19 mouse cellular contexts compared by ENCODE assay signal in genomic region chr13:111323206-111323605, GRCm38 (mm10).
DNase-seq lines count a peak whose midpoint lies in the region; ATAC-seq and TF ChIP-seq lines count a peak whose summit lies in the region.
"Had no signal": no experiment of that assay in that cellular context is flagged by ENCODE, and none has a peak within 500 bp of the region (broad histone marks: within the 10 kb centered on the region; RNA-seq: fewer than 3 reads in every experiment).

No protein-coding gene starts in this region.

- H3K27me3 ChIP-seq in forebrain, embryonic 16.5 days (replicated peaks; ENCODE audit: control insufficient read depth, insufficient read depth, low read length) = no peaks in the 10 kb centered on the region
- H3K27me3 ChIP-seq in midbrain, postnatal 0 days (ENCODE audit: insufficient read depth, low read length) = no peaks in the 10 kb centered on the region
- H3K27me3 ChIP-seq: embryonic facial prominence, embryonic 13.5 days; limb, embryonic 12.5 days; liver, embryonic 12.5 days had no signal

- H3K27ac ChIP-seq in forebrain, embryonic 16.5 days (ENCODE audit: low read length) = no peak overlapping the region
- H3K27ac ChIP-seq in midbrain, postnatal 0 days (ENCODE audit: low read depth, low read length) = 0 out of 2 replicates have a peak overlapping the region, but pooled peaks have one; percentile 12
- H3K27ac ChIP-seq: embryonic facial prominence, embryonic 13.5 days; limb, embryonic 12.5 days; liver, embryonic 12.5 days had no signal

- no peak for TF ChIP-seq CTCF in midbrain, postnatal 0 days (IDR thresholded peaks at IDR 0.05)

- no peak overlapping the region for H3K4me2 ChIP-seq in forebrain, embryonic 16.5 days (ENCODE audit: low read length)
- no peak overlapping the region for H3K4me2 ChIP-seq in midbrain, postnatal 0 days (ENCODE audit: low read depth, low read length, poor library complexity, severe bottlenecking)
- H3K4me2 ChIP-seq: embryonic facial prominence, embryonic 13.5 days; heart, embryonic 11.5 days; limb, embryonic 12.5 days; liver, embryonic 12.5 days had no signal

- H3K9me3 ChIP-seq in forebrain, embryonic 16.5 days (ENCODE audit: control insufficient read depth, low read length) = no peaks in the 10 kb centered on the region
- no peaks in the 10 kb centered on the region for H3K9me3 ChIP-seq in midbrain, postnatal 0 days (ENCODE audit: low read length)
- H3K9me3 ChIP-seq: embryonic facial prominence, embryonic 13.5 days; limb, embryonic 12.5 days; liver, embryonic 12.5 days had no signal

- peaks cover 3% of the 10 kb centered on the region for H3K4me1 ChIP-seq in forebrain, embryonic 16.5 days (replicated peaks; ENCODE audit: control insufficient read depth, insufficient read depth, low read length)
- H3K4me1 ChIP-seq in midbrain, postnatal 0 days (ENCODE audit: insufficient read depth, low read length) = no peaks in the 10 kb centered on the region
- H3K4me1 ChIP-seq: limb, embryonic 12.5 days; liver, embryonic 12.5 days had no signal

- WGBS in forebrain, embryonic 16.5 days = 32% methylated on average over 8 of the region's 8 CpGs
- 42% methylated on average over 8 of the region's 8 CpGs for WGBS in midbrain, postnatal 0 days

- no peak for DNase-seq in frontal cortex, postnatal 36 days (ENCODE audit: low spot score in 2 of 2)
- peak; percentile 25 to 42 for DNase-seq in layer of hippocampus, postnatal 14 days (ENCODE audit: low spot score in 2 of 2)
- DNase-seq in layer of hippocampus, postnatal 36 days = no peak
- DNase-seq in midbrain, postnatal 0 days (ENCODE audit: low spot score) = no peak
- no peak for DNase-seq in c-Kit-positive CD71-positive TER-119-positive erythroid progenitor cells, embryonic 14.5 days (ENCODE audit: low spot score)
- DNase-seq: adrenal gland, adult 2 months; heart, postnatal 10 days; kidney, adult 8-10 months; kidney, postnatal 14 days; lung, adult 2 months; retina, postnatal 1 day; right cerebral cortex, postnatal 4 days had no signal

- ATAC-seq in frontal cortex, adult (ENCODE audit: low TSS enrichment) = 0 out of 2 replicates have a peak, but pooled peaks have one; percentile 47
- peak; percentile 78; the same call in 1 of the 2 replicates for ATAC-seq in forebrain, embryonic 16.5 days
- ATAC-seq in midbrain, postnatal 0 days (ENCODE audit: low FRiP score) = no peak
- ATAC-seq: liver, embryonic 12.5 days had no signal

- no peaks in the 10 kb centered on the region for H3K36me3 ChIP-seq in forebrain, embryonic 16.5 days (ENCODE audit: control insufficient read depth, insufficient read depth)
- no peaks in the 10 kb centered on the region for H3K36me3 ChIP-seq in midbrain, postnatal 0 days (ENCODE audit: insufficient read depth, low read length)
- H3K36me3 ChIP-seq: embryonic facial prominence, embryonic 13.5 days; limb, embryonic 12.5 days; liver, embryonic 12.5 days had no signal

- no peak overlapping the region for H3K9ac ChIP-seq in forebrain, embryonic 16.5 days (replicated peaks; ENCODE audit: low read depth, low read length)
- H3K9ac ChIP-seq in midbrain, postnatal 0 days (replicated peaks; ENCODE audit: low read length, poor library complexity, severe bottlenecking) = no peak overlapping the region
- H3K9ac ChIP-seq: embryonic facial prominence, embryonic 13.5 days; limb, embryonic 12.5 days; liver, embryonic 12.5 days had no signal

- no peak overlapping the region for H3K4me3 ChIP-seq in forebrain, embryonic 16.5 days (replicated peaks; ENCODE audit: low read length)
- no peak overlapping the region for H3K4me3 ChIP-seq in midbrain, postnatal 0 days (ENCODE audit: low read depth, low read length)
- H3K4me3 ChIP-seq: embryonic facial prominence, embryonic 13.5 days; limb, embryonic 12.5 days; liver, embryonic 12.5 days; myocyte had no signal

Comparison
In these comparisons a context has a peak if more than half of its experiments do, and no peak if none do; other contexts are left out.
1. DNase-seq: peak in layer of hippocampus, postnatal 14 days (2 of 2); none in frontal cortex, postnatal 36 days (0 of 2), layer of hippocampus, postnatal 36 days (0 of 2), midbrain, postnatal 0 days (single experiment) and c-Kit-positive CD71-positive TER-119-positive erythroid progenitor cells, embryonic 14.5 days (single experiment).